Mouse (Mus musculus): ENCODE results near the gene Dazap2.

Gene Dazap2

DNA sequence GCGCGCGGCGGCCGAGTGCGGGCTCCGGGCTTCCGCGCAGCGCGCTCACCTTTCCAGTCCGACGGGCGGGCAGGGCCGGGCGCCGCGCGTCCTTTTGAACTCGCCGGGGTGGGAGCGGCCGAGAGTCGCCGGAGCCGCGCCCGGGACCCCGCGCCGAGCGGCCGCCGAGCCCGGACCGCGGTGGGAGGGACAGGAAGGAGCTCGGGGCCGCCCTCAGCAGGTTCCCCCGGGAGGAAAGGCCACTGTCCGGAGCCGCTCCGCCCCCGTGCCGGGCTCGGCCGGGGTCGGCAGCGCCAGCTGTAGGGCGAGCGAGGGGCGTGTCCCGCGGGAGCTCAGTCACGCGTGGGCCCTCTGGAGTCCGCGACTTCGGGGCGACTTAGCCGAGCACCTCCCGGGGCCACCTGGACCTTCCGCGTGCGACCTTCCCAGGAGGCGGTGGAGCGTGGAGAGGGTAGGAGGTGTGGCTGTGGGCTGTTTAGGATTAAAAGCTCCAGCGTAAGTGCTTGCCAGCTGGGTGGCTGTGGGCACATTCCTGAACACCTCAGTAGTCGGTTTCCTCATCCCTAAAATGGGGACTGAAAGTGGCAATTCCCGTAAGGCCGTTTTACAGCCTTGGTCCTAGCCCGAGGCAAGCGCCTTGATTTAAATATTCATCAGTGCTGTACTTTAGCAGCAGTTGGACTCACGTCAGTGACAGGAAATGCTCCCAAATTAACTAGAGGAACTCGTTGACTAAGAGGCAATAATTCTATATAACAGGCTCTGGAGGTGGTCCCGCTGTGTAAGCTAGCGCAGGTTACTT, 21.8 kb downstream of the Dazap2 start, which contains the start of gene Smagp:
Smagp (minus strand) TSS at position 241 of the 802 bp plus-strand sequence.
- no peak for DNase-seq (ENCODE audit: low read depth, low spot score)

DNA sequence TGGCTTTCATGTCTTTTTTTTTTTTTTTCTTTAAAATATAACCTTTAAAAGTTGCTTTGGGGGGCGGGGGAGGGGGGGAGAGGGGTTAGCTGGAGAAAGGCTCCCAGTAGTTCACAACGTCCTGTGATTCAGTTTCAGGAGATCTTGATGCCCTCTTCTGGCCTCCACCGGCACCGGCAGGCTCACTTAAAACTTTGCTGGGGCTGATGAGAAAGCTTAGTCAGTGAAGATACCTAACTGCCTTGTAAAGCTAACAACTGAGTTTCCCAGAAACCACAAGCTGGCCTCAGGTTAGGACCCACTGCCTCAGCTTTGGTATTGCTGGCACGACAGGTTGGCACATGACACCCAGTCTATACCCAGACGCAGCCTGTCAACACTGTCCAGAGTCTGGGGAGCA, 22.5 kb downstream of the Dazap2 start:
- DNase-seq (ENCODE audit: low read depth, low spot score) = no peak

DNA sequence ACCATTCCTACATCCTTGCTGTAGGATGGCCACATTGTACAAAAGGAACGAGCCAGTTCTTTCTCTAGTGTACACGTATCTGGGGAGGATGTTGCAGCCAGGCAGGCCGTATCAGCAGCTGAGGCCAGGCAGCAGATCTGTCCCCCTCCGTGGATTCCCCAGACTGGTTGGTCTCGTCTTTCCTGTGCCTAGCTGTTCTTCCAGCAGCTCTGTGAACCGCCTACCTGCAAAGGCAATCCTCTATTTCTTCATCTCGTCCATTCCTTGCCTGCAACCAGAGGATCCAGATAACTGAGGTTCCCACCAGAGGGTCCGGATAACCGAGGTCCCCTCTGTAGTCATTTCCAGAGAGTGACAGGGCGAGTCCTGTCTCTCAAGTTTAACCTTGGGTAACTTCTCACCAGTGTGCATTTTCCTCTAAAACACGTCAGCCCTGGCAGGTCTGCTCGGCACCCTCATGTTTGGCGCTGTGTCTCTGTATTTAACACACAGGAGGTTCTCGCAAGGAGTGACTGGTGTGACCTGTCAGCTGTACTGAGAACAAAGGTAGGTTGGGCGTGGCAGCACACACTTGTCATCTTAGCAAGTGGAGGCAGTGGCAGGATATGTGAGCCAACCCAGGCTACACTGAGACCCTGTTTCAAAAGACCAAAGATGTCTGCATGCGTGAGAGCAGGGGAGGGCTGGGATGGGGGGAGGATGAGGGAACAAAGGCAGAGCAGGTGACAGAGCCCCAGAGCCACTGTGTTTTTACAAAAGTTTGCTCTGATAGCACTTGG, 25.0 kb downstream of the Dazap2 start:
- no peak for DNase-seq (ENCODE audit: low read depth, low spot score)

DNA sequence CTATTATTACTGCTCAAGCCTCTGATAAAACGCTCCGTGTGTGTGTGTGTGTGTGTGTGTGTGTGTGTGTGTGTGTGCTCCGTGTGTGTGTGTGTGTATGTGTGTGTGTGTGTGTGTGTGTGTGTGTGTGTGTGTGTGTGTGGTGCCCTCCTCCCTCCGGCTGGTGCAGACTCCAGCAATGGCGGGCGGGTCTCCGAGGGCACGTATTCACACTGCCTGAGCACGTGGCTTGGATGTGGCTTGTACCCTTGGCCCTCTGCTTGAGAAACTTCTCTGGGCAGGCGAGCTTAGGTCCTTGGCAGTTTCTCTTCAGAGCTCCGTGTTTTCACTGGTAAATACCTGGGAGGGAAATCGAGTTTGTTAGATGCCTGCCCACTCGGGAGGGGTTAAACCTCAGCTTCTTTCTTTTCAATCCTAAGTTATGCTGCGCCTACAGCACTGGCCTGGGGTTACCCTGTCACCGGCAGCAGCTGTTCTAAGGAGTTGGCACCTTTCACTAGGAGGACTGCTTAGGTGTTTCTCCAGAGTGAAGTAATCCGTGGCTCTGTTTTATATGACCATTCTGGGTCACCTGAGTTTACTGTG, 26.2 kb downstream of the Dazap2 start:
- DNase-seq (ENCODE audit: low read depth, low spot score) = no peak

DNA sequence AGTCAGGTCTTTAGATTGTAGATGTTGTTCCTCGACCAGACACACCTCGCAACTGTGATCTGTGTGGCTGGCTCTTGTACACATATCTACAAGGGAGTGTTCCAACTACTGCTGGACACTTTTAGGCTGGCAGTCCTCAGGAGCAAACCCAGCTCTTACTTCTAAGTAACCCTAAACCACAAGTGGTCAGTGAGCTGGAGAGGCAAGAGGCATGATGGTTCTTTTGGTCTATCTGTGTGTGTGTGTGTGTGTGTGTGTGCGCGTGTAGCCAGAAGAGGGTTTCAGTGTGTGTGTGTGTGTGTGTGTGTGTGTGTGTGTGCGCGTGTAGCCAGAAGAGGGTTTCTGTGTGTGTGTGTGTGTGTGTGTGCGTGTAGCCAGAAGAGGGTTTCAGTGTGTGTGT, 27.3 kb downstream of the Dazap2 start:
- DNase-seq (ENCODE audit: low read depth, low spot score) = no peak

DNA sequence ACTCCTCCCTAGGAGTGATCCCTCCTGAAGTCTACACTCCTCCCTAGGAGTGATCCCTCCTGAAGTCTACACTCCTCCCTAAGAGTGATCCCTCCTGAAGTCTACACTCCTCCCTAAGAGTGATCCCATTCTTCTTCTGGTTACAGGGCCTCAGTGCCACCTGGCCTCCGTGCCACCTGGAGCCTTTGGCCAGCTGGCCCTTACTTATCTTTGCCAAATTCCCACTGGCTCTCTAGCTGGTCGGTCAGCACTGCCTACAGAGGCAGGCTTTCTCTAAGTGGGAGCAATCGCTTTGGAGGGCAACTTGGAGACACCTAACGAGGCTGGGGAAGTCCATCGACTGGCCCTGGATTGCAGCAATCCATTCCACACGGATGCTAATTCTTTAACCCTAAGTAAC, 31.0 kb downstream of the Dazap2 start:
- no peak for DNase-seq (ENCODE audit: low read depth, low spot score)

DNA sequence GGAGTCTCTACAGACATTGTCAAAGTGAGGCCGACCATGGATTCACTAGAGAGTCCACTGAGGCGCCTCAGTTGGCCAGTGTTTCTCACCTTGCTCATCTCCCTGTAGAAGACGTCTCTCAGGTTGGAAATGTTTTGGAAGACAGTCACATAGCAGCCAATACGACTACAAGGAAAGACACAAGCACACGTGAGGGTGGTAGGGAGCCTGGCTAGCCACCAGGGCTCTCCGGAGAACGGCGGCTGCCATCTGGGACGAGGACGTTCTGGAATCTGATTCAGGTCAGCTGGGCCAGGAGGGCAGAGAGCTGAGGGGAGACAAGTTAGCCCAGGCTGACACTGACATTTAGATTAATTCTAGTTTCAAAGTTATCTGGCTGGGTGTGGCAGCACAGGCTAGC, 35.0 kb downstream of the Dazap2 start:
- no peak for DNase-seq (ENCODE audit: low read depth, low spot score)

DNA sequence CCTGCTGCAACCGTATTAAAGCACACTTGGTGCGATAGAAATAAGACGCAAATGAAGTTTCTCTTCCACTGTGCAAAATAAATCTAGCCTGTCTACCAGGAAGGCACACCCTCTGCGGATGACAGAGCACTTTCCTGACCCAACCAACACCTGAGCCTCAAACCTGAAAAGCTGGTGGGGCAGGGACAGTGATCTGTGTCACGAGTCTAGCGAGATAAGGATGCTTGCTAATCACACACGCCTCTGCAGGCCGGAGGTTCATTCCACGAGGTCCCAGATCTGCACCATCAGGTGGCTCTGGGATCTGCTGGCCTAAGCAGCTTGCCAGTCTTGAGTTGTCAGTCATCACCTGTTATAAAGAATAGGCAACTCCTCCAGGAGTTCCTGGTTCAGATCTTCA, 36.5 kb downstream of the Dazap2 start:
- DNase-seq (ENCODE audit: low read depth, low spot score) = no peak

DNA sequence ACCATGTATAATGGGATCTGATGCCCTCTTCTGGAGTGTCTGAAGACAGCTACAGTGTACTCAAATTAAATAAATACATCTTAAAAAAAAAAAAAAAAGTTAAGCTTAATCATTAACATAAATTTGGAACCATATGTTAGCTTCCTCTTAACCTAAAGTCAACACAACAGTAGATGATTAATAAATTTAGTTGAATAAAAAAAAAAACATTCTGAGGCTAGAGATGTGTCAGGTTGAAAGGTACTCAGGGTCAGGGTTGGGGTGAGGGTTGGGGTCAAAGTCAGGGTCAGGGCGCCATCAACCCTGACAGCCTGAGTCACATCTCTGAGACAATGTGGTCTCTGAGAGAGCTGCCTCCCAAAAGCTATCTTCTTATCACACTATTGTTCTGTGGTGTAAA, 39.1 kb downstream of the Dazap2 start:
- DNase-seq (ENCODE audit: low read depth, low spot score) = no peak

DNA sequence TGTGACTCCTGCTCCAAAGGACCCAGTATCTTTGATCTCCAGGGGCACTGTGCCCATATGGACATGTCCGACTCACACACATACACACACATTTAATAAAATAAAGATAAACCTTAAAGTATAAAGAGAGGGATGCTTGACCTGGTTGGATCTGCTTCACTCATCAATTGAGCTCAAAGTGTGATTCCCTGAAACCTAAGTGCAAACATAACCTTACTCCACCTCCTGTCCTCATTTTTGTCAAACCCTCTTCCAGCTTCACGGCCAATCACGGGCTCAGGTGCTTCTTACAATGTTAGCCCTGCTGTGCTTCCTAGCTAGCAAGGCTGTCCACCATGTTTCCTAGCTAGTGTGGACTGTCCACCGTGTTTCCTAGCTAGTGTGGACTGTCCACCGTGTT, 40.1 kb downstream of the Dazap2 start:
- no peak for DNase-seq (ENCODE audit: low read depth, low spot score)

DNA sequence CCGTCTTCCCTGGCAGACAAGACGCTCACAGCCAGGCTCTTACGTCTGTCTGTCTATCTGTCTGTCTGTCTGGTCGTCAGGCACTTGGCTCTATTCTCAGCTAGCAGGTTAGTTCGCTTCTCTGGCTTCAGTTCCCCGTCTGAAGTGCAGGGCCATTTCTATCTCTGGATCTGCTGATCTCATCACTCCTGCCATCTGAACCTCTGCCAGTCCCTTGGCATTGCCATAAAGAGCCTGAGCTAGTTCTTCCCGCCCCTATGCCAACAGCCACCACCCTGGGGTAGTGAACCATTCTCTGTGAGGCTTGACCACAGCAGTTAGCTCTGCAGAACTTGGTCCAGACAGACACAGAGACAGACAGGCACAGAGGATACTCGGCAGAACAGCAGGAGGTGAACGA, 45.2 kb downstream of the Dazap2 start:
- no peak for DNase-seq (ENCODE audit: low read depth, low spot score)

DNA sequence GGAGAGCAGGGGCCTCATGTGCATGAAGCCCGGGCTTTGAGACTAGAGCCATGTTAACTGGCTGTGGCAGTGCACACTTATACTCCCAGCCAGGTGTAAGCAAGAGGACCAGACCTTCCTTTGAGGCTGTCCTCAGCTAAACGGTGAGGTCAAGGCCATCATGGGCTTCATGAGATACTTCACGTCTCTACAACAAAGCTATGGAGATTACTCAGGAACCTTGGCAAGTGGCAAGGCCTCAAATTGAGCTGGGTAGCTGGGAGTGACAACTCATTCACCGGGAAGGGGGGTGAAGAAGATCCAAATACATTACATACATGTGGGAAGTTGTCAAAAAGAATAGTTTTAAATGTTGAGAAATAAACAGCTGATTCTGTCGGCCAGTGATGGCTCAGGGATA, 45.7 kb downstream of the Dazap2 start:
- DNase-seq (ENCODE audit: low read depth, low spot score) = no peak

DNA sequence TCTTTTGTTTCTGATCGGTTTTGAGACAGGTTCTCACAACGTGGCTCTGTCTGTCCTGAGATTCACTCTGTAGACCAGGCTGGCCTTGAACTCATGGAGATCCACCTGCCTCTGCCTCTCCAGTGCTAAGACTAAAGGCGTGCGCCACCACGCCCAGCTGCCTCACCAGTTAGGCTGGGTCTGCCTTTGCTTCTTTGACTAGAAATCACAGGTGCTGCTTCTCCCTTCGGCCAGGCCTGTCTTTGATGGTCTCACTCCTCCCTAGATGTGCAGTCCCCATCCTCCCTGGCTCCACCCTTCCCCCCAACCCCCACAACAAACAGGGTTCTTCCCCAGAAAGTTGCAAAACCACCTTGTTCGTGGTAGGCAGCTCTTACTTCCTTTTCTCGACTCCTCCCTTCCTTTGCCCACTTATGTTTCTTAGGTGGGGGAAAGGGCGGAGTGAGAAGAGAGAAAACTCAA, 49.7 kb downstream of the Dazap2 start:
- no peak for DNase-seq (ENCODE audit: low read depth, low spot score)

DNA sequence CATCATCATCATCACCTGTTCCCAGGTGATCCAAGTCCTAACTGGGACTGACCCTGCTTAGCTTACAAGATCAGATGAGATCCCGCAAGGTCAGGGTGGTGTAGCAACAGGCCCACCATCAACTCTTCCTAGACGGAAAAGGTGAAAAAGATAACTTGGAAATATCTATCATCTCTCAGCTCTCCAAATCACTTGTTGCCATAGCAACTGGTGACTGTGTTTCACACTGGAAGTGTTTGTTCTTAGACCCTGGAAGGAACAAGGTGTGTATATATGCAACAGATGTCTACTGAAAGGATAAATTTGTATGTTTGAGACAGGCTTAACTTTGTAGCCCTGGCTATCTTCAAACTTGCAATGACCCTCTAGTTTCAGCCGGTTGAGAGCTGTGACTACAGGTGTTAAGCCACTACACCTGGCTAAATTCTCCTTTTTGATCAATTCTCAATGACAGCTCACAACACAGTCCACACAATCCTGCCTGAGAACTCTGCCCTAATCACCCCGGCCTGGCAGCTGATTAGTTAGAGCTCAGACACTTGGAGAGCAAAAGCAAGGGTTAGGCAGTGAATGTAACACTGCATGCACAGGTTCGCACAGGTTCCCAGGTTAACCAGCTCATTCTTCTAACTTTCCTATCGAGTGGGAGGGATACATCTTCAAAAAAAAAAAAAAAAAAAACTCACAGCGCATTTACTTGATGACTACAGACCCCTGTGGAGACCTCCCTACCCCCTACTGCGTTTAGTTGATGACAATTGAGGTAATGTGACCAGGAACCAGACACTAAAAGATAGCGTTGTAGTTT, 50.5 kb downstream of the Dazap2 start:
- no peak for DNase-seq (ENCODE audit: low read depth, low spot score)

DNA sequence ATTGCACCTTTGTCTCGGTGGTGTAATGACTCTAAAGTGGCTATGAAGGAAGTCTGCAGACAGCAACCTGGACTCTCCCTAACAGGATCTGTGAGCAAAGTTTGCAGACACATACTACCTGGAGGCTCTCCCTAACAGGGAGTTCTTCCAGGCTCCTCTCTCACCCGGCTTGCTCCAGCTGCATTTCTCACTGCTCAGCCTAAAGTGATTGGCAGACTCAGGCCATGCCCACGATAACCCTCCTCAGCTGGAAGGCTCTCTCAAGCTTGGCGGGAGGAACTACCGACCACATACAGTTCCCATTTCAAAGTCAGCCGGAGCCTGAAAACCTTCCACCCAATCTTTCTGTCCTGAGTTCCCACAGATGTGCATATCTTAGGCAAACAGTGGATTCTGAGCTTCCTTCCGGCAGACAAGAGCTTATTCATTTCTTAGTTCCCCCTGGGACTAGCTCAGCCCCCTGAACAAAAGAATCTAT, 51.1 kb downstream of the Dazap2 start:
- DNase-seq (ENCODE audit: low read depth, low spot score) = no peak

DNA sequence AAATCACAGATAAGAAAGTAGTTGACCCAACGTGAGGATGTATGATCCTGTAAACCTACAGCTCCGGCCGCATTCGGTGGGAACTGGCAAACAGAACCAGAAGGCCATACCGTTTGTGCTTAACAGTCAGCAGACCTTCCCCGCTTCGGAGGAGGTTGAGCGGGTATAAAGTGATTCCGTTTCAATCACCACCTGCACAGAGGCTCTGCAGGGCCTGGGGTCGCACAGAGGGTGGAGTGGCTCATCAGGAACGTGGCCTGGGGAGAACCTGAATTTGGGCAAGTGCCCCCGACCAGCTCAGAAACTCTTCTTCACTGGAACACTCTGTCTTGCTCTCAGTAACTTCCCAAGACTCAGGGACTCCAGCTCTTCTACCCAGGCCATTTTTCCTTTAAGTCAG, 51.7 kb downstream of the Dazap2 start:
- no peak for DNase-seq (ENCODE audit: low read depth, low spot score)

DNA sequence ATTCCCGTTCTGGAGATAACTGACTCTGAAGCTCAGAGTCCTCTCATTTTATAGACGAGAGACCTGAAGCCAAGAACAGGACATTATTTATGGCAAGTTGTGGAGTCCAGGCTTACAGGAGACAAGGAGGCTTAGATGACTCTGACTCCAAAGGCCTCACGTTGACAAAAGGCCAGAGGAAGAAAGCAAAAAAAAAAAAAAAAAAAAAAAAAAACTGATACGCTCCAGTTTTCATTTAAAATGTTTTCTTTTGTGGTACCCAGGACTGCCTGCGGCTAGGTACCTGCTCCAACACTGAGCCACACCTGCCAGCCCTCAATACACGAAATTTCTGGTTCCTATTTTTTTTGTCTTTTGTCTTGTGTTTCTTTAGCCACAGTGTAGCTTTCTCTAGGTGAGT, 52.3 kb downstream of the Dazap2 start:
- no peak for DNase-seq (ENCODE audit: low read depth, low spot score)

DNA sequence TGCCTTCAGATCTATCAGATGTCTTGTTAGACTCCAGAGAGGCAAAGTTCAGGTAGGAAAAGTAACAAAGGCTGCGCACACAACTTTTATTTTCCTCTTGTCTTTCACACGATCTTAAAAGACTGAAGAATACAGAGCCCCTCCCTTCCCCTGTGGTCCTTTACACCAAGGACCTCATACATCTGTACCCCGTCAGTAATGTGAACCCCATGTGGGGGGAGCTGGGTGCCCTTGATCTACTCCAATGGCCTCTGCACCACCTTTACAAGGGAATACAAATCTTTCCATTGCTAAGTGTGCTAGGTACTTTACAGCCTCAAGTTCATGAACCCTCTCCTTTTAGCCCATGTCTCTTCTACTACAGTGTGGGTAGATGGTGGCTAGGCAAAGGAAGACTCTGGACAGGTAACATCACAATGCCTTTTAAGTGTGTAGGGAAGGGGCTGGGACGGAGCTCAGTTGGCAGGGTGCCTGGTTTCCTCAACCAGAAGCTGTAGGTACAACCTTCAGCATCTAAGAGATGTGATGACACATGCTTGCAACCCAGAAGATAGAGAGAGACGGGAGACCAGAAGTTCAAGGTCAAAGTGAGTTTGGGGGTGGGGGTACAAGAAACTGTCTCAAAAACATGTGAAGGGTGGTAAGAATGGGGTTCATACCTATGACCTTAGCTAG, 52.9 kb downstream of the Dazap2 start:
- no peak for DNase-seq (ENCODE audit: low read depth, low spot score)

DNA sequence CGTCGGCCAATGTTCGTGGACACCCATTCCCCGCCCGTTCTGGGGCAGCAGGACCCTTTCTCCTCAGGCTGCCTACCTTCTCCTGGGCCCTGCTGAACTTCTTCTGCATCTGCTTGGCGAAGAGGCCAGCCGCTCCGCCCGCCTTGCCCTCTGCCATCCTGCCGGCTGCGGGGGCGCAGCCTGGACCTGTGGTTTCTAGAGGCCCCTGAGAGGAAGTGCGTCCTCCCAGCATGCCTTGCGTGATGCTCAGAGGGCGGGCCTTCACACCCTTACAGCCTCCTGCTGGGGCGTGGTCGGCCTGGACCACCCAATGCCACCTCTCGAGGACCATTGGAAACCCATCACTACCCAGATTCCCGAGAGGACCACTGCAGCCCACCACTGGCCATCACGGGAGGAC, 54.2 kb downstream of the Dazap2 start, which contains the start of gene Bin2:
Bin2 (minus strand) TSS at position 217 of the 400 bp plus-strand sequence.
- no peak for DNase-seq (ENCODE audit: low read depth, low spot score)

DNA sequence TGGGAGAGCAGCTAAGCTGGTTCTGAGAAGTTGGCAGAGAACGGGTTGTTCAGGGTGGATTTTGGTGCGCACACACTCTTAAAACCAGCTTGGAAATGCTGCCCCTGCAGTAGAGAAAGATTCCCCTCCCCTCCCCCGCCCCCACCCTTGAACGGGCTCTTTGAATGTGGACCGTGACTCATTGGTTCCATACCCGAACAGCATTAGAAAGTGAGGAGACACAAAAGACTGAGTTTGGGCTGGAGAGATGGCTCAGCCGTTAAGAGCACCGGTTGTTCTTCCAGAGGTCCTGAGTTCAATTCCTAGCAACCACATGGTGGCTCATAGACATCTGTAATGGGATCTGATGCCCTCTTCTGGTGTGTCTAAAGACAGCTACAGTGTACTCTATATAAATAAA, 54.9 kb downstream of the Dazap2 start:
- no peak for DNase-seq (ENCODE audit: low read depth, low spot score)
